Mouse (Mus musculus) thymus, adult 2 months (tissue): ENCODE data around the gene Cyp2d12. TPM values are rescaled to one million over a fixed set of nuclear protein-coding genes. Genes with fewer than 3 reads are reported as not detected.
"Not testable (repeated sequence)": the region's sequence is repeated elsewhere in the genome, so short reads cannot be mapped to it uniquely, and the experiment has no call there.

Experiments
- DNase-seq: peaks from one replicate; pipeline ENCODE4 v3.0.0; 2021
- H3K27ac ChIP-seq: fragments of 200-500 bp; 2 replicates; pipeline ENCODE4 v1.5.1; 2012; ENCODE audit warnings: low read length, control low read depth; ENCODE audit not compliant: control insufficient read depth, insufficient read depth
- H3K27me3 ChIP-seq: fragments of 200-500 bp; 2 replicates; pipeline ENCODE4 v1.6.1; 2012; ENCODE audit warnings: mild to moderate bottlenecking, low read length, moderate library complexity, mixed read lengths; ENCODE audit not compliant: control insufficient read depth, insufficient read depth
- H3K36me3 ChIP-seq: fragments of 200-500 bp; 2 replicates; pipeline ENCODE4 v1.6.1; 2012; ENCODE audit warnings: mild to moderate bottlenecking, low read length, moderate library complexity; ENCODE audit not compliant: control insufficient read depth, insufficient read depth
- H3K4me1 ChIP-seq: fragments of 200-500 bp; replicated peaks from 2 replicates; pipeline ENCODE4 v1.6.1; 2012; ENCODE audit warnings: low read length; ENCODE audit not compliant: control insufficient read depth, insufficient read depth
- H3K4me3 ChIP-seq: fragments of 200-500 bp; 2 replicates; pipeline ENCODE4 v1.5.1; 2012; ENCODE audit warnings: mild to moderate bottlenecking, low read length, control low read depth, moderate library complexity; ENCODE audit not compliant: control insufficient read depth, insufficient read depth
- CTCF ChIP-seq: fragments of 200-500 bp; IDR thresholded peaks from 2 replicates; pipeline ENCODE4 v1.5.1; 2012; ENCODE audit warnings: mild to moderate bottlenecking, control low read depth, low read length, moderate library complexity, borderline replicate concordance; ENCODE audit not compliant: control insufficient read depth, poor library complexity, insufficient read depth; ENCODE audit errors: extremely low read depth
- POLR2A ChIP-seq: fragments of 200-500 bp; IDR thresholded peaks from 2 replicates; pipeline ENCODE4 v1.6.1; 2012; ENCODE audit warnings: mild to moderate bottlenecking, low read length, control low read depth, moderate library complexity; ENCODE audit not compliant: control insufficient read depth, poor library complexity, insufficient read depth; ENCODE audit errors: extremely low read depth
- WGBS: fragments of 180-500 bp; shearing (Covaris S2); methylation state at CpG from one replicate; pipeline ENCODE4 v1.1.7; 2018; 5-methylcytosine and 5-hydroxymethylcytosine counted together
- polyA plus RNA-seq: library from polyadenylated mRNA; depleted of rRNA; stranded (reverse); fragments of >200 nt; gene quantifications from 2 replicates; pipeline ENCODE4 v1.2.3, GENCODE M21; 2012; rRNA removed

The Cyp2d12 gene
- polyA plus RNA-seq, 1 experiment = 0.39 TPM

DNA sequence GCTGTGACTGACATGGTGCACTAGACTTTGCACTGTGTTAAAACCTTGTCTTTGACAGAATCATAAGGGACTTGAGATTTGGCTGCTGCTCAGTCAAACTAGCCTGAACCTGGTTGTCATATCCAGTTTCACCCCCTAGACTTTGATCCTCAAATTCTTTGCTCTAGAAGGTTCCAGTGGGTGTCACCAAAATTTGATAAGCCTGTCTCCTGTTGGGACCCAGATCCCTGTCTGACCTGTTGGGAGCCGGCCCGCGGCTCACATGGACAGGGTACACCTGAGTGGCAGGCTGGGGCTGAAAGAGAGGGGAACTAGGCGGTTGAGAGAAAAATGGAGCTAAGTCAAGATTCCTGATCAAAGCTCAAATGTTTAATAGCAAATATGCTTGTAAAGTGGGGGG lies 7.1 kb upstream of the Cyp2d12 start:
- 97% methylated on average over 4 of the region's 4 CpGs for WGBS

GRCm38 (mm10) chr15:82553211-82553610 lies 1.7 kb upstream of the Cyp2d12 start:
- WGBS = 96% methylated on average over 2 of the region's 2 CpGs
- H3K4me1 ChIP-seq, H3K27me3 ChIP-seq, DNase-seq, H3K36me3 ChIP-seq, H3K27ac ChIP-seq, H3K4me3 ChIP-seq: not testable (repeated sequence)

More for the DNA sequence above, 7.1 kb upstream of the Cyp2d12 start:
- DNase-seq, H3K27ac ChIP-seq, H3K4me3 ChIP-seq, H3K27me3 ChIP-seq, H3K4me1 ChIP-seq, H3K36me3 ChIP-seq: not testable (repeated sequence)

DNA sequence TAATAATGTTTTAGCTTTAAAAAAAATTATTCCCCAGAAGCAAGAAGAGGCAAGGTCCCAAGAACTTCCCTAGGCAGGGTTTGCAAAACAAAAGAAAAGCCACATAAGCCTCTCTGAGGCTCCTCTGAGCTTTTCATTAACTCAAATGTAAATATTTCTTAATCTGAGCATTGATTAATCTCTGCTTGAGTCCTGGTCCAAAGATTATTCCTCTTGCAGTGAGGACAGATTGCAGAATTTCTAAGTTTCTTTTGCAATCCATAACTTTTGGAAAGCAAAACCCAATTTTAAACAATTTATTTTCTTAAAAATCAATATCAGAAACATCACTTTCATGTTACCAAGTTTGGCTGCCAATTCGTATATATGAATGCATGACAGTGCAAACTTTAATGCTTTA lies 18.0 kb downstream of the Cyp2d12 start:
- no peaks in the 10 kb centered on the region for H3K27me3 ChIP-seq
- 80% methylated on average over 1 of the region's 1 CpGs for WGBS
- no peaks in the 10 kb centered on the region for H3K36me3 ChIP-seq
- TF ChIP-seq CTCF (no peak), POLR2A (no peak)
- DNase-seq = no peak
- H3K4me1 ChIP-seq = no peaks in the 10 kb centered on the region
- no peak overlapping the region for H3K27ac ChIP-seq
- no peak overlapping the region for H3K4me3 ChIP-seq

- Histone ChIP-seq H3K36me3 (no peaks in the 10 kb centered on the region), H3K4me1 (no peaks in the 10 kb centered on the region), H3K27me3 (no peaks in the 10 kb centered on the region), H3K27ac (no peak overlapping the region), H3K4me3 (no peak overlapping the region)
- 82% methylated on average over 2 of the region's 2 CpGs for WGBS
- no peak for DNase-seq
- TF ChIP-seq CTCF = no peak
- TF ChIP-seq POLR2A = no peak
Measured at GRCm38 (mm10) chr15:82579071-82579470, 24.2 kb downstream of the Cyp2d12 start.

DNA sequence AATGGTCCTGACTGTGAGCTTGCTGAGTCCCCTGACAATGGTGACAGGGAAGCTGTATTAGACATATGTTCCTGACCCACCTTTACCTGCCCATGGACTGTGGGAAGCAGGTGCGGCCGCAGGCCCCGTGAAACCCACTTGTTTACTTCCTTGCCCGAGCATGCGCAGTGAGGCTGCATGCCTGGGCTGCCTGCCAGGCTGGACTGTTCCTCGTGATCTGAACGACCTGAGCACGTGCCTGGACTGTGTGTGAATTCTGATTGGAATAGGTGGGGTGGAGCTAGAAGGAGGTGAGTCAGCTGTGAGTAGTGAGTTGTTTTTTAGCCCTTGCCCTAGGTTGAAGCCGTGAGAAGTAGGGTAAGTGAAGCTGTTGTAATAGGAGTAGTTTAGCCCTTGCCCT lies 27.7 kb downstream of the Cyp2d12 start:
- 86% methylated on average over 9 of the region's 9 CpGs for WGBS
- H3K4me1 ChIP-seq = no peaks in the 10 kb centered on the region
- no peak for DNase-seq
- H3K36me3 ChIP-seq = no peaks in the 10 kb centered on the region
- H3K27me3 ChIP-seq = no peaks in the 10 kb centered on the region
- no peak overlapping the region for H3K27ac ChIP-seq
- TF ChIP-seq POLR2A (no peak), CTCF (no peak)
- H3K4me3 ChIP-seq = no peak overlapping the region

Other genes with a start within 250 kb of the Cyp2d12 start
- 118 and 150 TPM in 2 replicates for gene Naga, start 216.1 kb upstream of the Cyp2d12 start, polyA plus RNA-seq
- gene Pheta2, start 216.1 kb upstream of the Cyp2d12 start, polyA plus RNA-seq = 1.7 and 2.3 TPM in 2 replicates
- 218 and 230 TPM in 2 replicates for gene Smdt1, start 216.1 kb upstream of the Cyp2d12 start, polyA plus RNA-seq
- gene Ndufa6, start 200.8 kb upstream of the Cyp2d12 start, polyA plus RNA-seq = 227 and 278 TPM in 2 replicates
- gene Cyp2d22, start 174.8 kb upstream of the Cyp2d12 start, polyA plus RNA-seq = 12.6 and 15.7 TPM in 2 replicates
- gene Cyp2d11, start 161.1 kb upstream of the Cyp2d12 start, polyA plus RNA-seq = not detected in 2 replicates
- 0.28 and 2.5 TPM in 2 replicates for gene Cyp2d10, start 147.9 kb upstream of the Cyp2d12 start, polyA plus RNA-seq
- 0.22 and 0.23 TPM in 2 replicates for gene Cyp2d9, start 121.6 kb upstream of the Cyp2d12 start, polyA plus RNA-seq
- 0.17 and 0.46 TPM in 2 replicates for gene Cyp2d34, start 65.9 kb downstream of the Cyp2d12 start, polyA plus RNA-seq
- gene Cyp2d40, start 209.1 kb downstream of the Cyp2d12 start, polyA plus RNA-seq = 0.19 and 0.47 TPM in 2 replicates
- gene Cyp2d26, start 239.2 kb downstream of the Cyp2d12 start, polyA plus RNA-seq = 0.57 and 3.7 TPM in 2 replicates